Mouse (Mus musculus): ENCODE results near the gene Vmn1r86. TPM values are rescaled to one million over a fixed set of nuclear protein-coding genes. Genes with fewer than 3 reads are reported as not detected.

The Vmn1r86 gene
- total RNA-seq, 2 experiments from 2014 or later: not detected

Other genes with a start within 250 kb of the Vmn1r86 start
- gene Zfp128, start 238.7 kb downstream of the Vmn1r86 start, total RNA-seq (2021): 1 to 10 TPM; 7.5 to 7.7 TPM
- 10 to 100 TPM; 11.2 to 12.3 TPM for gene Zscan22, start 222.1 kb downstream of the Vmn1r86 start, total RNA-seq (2021)
- gene Rps5, start 197.6 kb downstream of the Vmn1r86 start, total RNA-seq (2021): 100 to 1,000 TPM; 507 to 513 TPM
- 1 to 10 TPM; 1.3 to 1.6 TPM for gene Rnf225, start 192.5 kb downstream of the Vmn1r86 start, total RNA-seq (2021)
- gene Zfp324, start 154.1 kb downstream of the Vmn1r86 start, total RNA-seq (2021): 10 to 100 TPM; 15.3 to 16.7 TPM
- gene Zfp446, start 142.1 kb downstream of the Vmn1r86 start, total RNA-seq (2021): 1 to 10 TPM; 6.5 to 8.0 TPM
- gene Slc27a5, start 121.7 kb downstream of the Vmn1r86 start, total RNA-seq (2021): under 1 TPM in 1 of 2 experiments, not detected in 1; 0.20 TPM
- gene Trim28, start 120.8 kb downstream of the Vmn1r86 start, total RNA-seq (2021): 100 to 1,000 TPM; 252 to 265 TPM
- gene Zbtb45, start 109.9 kb downstream of the Vmn1r86 start, total RNA-seq (2021): 10 to 100 TPM; 31.3 to 32.1 TPM
- 100 to 1,000 TPM; 133 to 134 TPM for gene Chmp2a, start 85.1 kb downstream of the Vmn1r86 start, total RNA-seq (2021)
- gene Ube2m, start 81.6 kb downstream of the Vmn1r86 start, total RNA-seq (2021): 100 to 1,000 TPM; 221 to 229 TPM
- gene Mzf1, start 65.2 kb downstream of the Vmn1r86 start, total RNA-seq (2021): 10 to 100 TPM; 15.2 to 15.9 TPM
- under 1 TPM in 1 of 2 experiments, not detected in 1; 0.06 TPM for gene Vmn1r85, start 24.7 kb downstream of the Vmn1r86 start, total RNA-seq (2021)
- gene Vmn1r87, start 20.2 kb upstream of the Vmn1r86 start, total RNA-seq (2021): not detected
- under 1 TPM; 0.17 to 0.20 TPM for gene Vmn1r88, start 39.7 kb upstream of the Vmn1r86 start, total RNA-seq (2021)
- gene Vmn1r89, start 93.1 kb upstream of the Vmn1r86 start, total RNA-seq (2021): not detected
- 10 to 100 TPM; 12.9 to 15.4 TPM for gene Lig1, start 157.4 kb upstream of the Vmn1r86 start, total RNA-seq (2021)
- 10 to 100 TPM; 12.4 to 13.0 TPM for gene Zswim9, start 158.8 kb upstream of the Vmn1r86 start, total RNA-seq (2021)
- under 1 TPM; 0.26 to 0.34 TPM for gene Pla2g4c, start 204.7 kb upstream of the Vmn1r86 start, total RNA-seq (2021)

Measured in left cerebral cortex, postnatal 10 days (tissue).